Mouse (Mus musculus): ENCODE measurements around the gene Anxa5. TPM values are rescaled to one million over a fixed set of nuclear protein-coding genes. Genes with fewer than 3 reads are reported as not detected.

Anxa5 gene
- 348 and 359 TPM in 2 replicates for polyA plus RNA-seq (2014; fragmentation: Nextera tagmentation; extraction: Ambion mirVana)

- peak within 1 kb of the TSS; percentile 93 for H3K27ac ChIP-seq (ENCODE audit: low read depth)
- WGBS: under 1% methylated on average over 32 of the region's 32 CpGs
- H3K4me3 ChIP-seq (ENCODE audit: low read depth, low read length): peak within 1 kb of the TSS; percentile 70
- DNase-seq (peak; percentile 99), ATAC-seq (ENCODE audit: insufficient read depth) (peak; percentile 99)
- peaks cover 15% of the 10 kb centered on the region for H3K4me1 ChIP-seq (ENCODE audit: insufficient read depth)
- peak within 1 kb of the TSS; percentile 66 for H3K4me2 ChIP-seq
- no peaks in the 10 kb centered on the region for H3K27me3 ChIP-seq (ENCODE audit: insufficient read depth, low read length)
- H3K9me3 ChIP-seq (ENCODE audit: low read depth, low read length): no peaks in the 10 kb centered on the region
- TF ChIP-seq CTCF (IDR thresholded peaks at IDR 0.05; ENCODE audit: low read depth): peak; percentile 74
- peak within 1 kb of the TSS; percentile 79 for H3K9ac ChIP-seq
- H3K36me3 ChIP-seq (ENCODE audit: insufficient read depth): no peaks in the 10 kb centered on the region
These were observed at the start of gene Anxa5, which contains the start of gene 1810062G17Rik for GRCm38 (mm10) chr3:36475532-36476087. Gene Anxa5 (minus strand): TSS chr3:36475894. Gene 1810062G17Rik (plus strand): TSS chr3:36475937.

GRCm38 (mm10) chr3:36524466-36524865 is 48.8 kb upstream of the Anxa5 start:
- Histone ChIP-seq H3K27me3 (ENCODE audit: insufficient read depth, low read length) (peaks cover 28% of the 10 kb centered on the region), H3K4me3 (ENCODE audit: low read depth, low read length) (no peak overlapping the region), H3K9ac (no peak overlapping the region), H3K27ac (ENCODE audit: low read depth) (no peak overlapping the region), H3K9me3 (ENCODE audit: low read depth, low read length) (no peaks in the 10 kb centered on the region), H3K36me3 (ENCODE audit: insufficient read depth) (no peaks in the 10 kb centered on the region), H3K4me2 (no peak overlapping the region), H3K4me1 (ENCODE audit: insufficient read depth) (no peaks in the 10 kb centered on the region)
- 65% methylated on average over 3 of the region's 3 CpGs for WGBS
- TF ChIP-seq CTCF (IDR thresholded peaks at IDR 0.05; ENCODE audit: low read depth): no peak
- DNase-seq (no peak), ATAC-seq (ENCODE audit: insufficient read depth) (no peak)

- Histone ChIP-seq H3K27ac (ENCODE audit: low read depth) (no peak overlapping the region), H3K9ac (no peak overlapping the region), H3K4me1 (ENCODE audit: insufficient read depth) (no peaks in the 10 kb centered on the region), H3K36me3 (ENCODE audit: insufficient read depth) (no peaks in the 10 kb centered on the region), H3K9me3 (ENCODE audit: low read depth, low read length) (no peaks in the 10 kb centered on the region), H3K4me2 (no peak overlapping the region), H3K27me3 (ENCODE audit: insufficient read depth, low read length) (peaks cover 30% of the 10 kb centered on the region), H3K4me3 (ENCODE audit: low read depth, low read length) (no peak overlapping the region)
- ATAC-seq (ENCODE audit: insufficient read depth) (no peak), DNase-seq (no peak)
- no peak for TF ChIP-seq CTCF (IDR thresholded peaks at IDR 0.05; ENCODE audit: low read depth)
- 19% methylated on average over 4 of the region's 4 CpGs for WGBS
These were observed 46.4 kb upstream of the Anxa5 start for GRCm38 (mm10) chr3:36522137-36522536.

- WGBS: 1% methylated on average over 51 of the region's 51 CpGs
- peak; percentile 45 for DNase-seq
- H3K36me3 ChIP-seq (ENCODE audit: insufficient read depth): no peaks in the 10 kb centered on the region
- no peak within 1 kb of the TSS for H3K27ac ChIP-seq (ENCODE audit: low read depth)
- peak within 1 kb of the TSS; percentile 42 for H3K4me3 ChIP-seq (ENCODE audit: low read depth, low read length)
- H3K4me2 ChIP-seq: peak within 1 kb of the TSS; percentile 84
- H3K4me1 ChIP-seq (ENCODE audit: insufficient read depth): no peaks in the 10 kb centered on the region
- no peak for ATAC-seq (ENCODE audit: insufficient read depth)
- no peak for TF ChIP-seq CTCF (IDR thresholded peaks at IDR 0.05; ENCODE audit: low read depth)
- no peaks in the 10 kb centered on the region for H3K9me3 ChIP-seq (ENCODE audit: low read depth, low read length)
- H3K9ac ChIP-seq: peak within 1 kb of the TSS; percentile 44
- peaks cover 30% of the 10 kb centered on the region for H3K27me3 ChIP-seq (ENCODE audit: insufficient read depth, low read length)
These were observed 45.7 kb upstream of the Anxa5 start, which contains the start of gene Gm11549 for GRCm38 (mm10) chr3:36521073-36522060. Gene Gm11549 (minus strand): TSS chr3:36521813.

DNA sequence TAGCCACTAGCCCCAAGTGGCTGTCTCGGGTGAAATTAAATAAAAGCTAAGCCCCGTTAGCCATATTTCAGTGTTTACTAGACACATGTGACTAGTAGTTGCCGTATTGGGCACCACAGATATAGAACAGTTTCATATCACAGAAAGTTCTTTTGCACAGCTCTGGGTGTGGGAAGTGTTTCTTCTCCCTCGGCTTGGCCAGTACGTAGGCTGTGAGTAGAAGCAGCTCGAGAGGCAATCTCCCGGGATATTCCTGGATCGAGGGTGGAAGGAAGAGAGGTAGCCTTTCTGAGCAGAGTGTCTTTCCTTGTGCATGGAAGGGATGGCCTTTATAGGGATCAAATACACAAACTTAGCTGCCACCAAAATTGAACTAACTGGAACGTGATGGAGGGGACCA is 40.5 kb upstream of the Anxa5 start:
- no peak overlapping the region for H3K27ac ChIP-seq (ENCODE audit: low read depth)
- no peak overlapping the region for H3K4me3 ChIP-seq (ENCODE audit: low read depth, low read length)
- H3K4me2 ChIP-seq: no peak overlapping the region
- no peak for TF ChIP-seq CTCF (IDR thresholded peaks at IDR 0.05; ENCODE audit: low read depth)
- H3K4me1 ChIP-seq (ENCODE audit: insufficient read depth): no peaks in the 10 kb centered on the region
- ATAC-seq (ENCODE audit: insufficient read depth) (no peak), DNase-seq (no peak)
- WGBS: 83% methylated on average over 9 of the region's 9 CpGs
- H3K27me3 ChIP-seq (ENCODE audit: insufficient read depth, low read length): peaks cover 14% of the 10 kb centered on the region
- no peak overlapping the region for H3K9ac ChIP-seq
- no peaks in the 10 kb centered on the region for H3K36me3 ChIP-seq (ENCODE audit: insufficient read depth)
- no peaks in the 10 kb centered on the region for H3K9me3 ChIP-seq (ENCODE audit: low read depth, low read length)

- Histone ChIP-seq H3K27me3 (ENCODE audit: insufficient read depth, low read length) (no peaks in the 10 kb centered on the region), H3K4me3 (ENCODE audit: low read depth, low read length) (no peak overlapping the region), H3K36me3 (ENCODE audit: insufficient read depth) (no peaks in the 10 kb centered on the region), H3K4me2 (no peak overlapping the region), H3K9ac (no peak overlapping the region), H3K9me3 (ENCODE audit: low read depth, low read length) (no peaks in the 10 kb centered on the region), H3K27ac (ENCODE audit: low read depth) (no peak overlapping the region), H3K4me1 (ENCODE audit: insufficient read depth) (no peaks in the 10 kb centered on the region)
- DNase-seq (no peak), ATAC-seq (ENCODE audit: insufficient read depth) (no peak)
- TF ChIP-seq CTCF (IDR thresholded peaks at IDR 0.05; ENCODE audit: low read depth): no peak
- WGBS: 84% methylated on average over 6 of the region's 6 CpGs
These were observed 35.8 kb upstream of the Anxa5 start for GRCm38 (mm10) chr3:36511491-36511890.
